Comparison of ENCODE assay signal across 15 mouse cellular contexts in the genomic region with DNA sequence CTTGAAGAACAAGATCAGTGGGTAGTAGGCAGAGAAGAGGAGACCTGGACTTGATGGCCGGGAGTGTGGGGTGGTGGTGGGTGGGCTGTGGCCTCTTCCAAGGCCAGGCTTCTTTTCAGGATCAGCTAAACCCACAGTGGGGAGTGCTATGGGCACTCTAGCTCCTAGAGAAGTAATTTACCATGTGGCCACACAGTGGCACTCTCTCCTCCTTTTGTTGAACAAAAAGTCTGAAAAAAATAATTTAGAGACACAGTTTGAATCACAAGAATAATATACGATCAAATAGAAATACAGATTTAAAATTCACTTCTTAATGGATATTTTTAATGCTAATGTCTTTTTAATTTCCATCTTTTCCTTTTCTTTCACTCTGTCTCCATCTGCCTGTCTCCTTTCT. TPM values are rescaled to one million over a fixed set of nuclear protein-coding genes. Genes with fewer than 3 reads are reported as not detected.
DNase-seq lines count a peak whose midpoint lies in the region; ATAC-seq and TF ChIP-seq lines count a peak whose summit lies in the region.
"Had no signal": no experiment of that assay in that cellular context is flagged by ENCODE, and none has a peak within 500 bp of the region (broad histone marks: within the 10 kb centered on the region; RNA-seq: fewer than 3 reads in every experiment).

No protein-coding gene starts in this region.

- TF ChIP-seq POLR2A in CH12.LX (IDR thresholded peaks at IDR 0.05; ENCODE audit: low read depth, low read length): no peak
- TF ChIP-seq POLR2A in cortical plate, adult 2 months (IDR thresholded peaks at IDR 0.05; ENCODE audit: extremely low read depth, insufficient read depth, low read length): no peak

- dilution Hi-C loops in CH12.LX (cut with MboI; ENCODE audit: extremely low pct_ligation_motif_present, extremely low pct_unique_long_range_greater_than_20kb, low sequenced_read_pairs): no loop called here

- peak; percentile 7 for DNase-seq in lung, postnatal 0 days (ENCODE audit: low spot score)
- no peak for DNase-seq in lung, postnatal 14 days
- DNase-seq in CH12.LX (ENCODE audit: extremely low read depth): no peak
- no peak for DNase-seq in urinary bladder, adult 2 months (ENCODE audit: low spot score)
- DNase-seq: adrenal gland, adult 8-10 months; cerebellum, adult 9-11 months; right cerebral cortex, postnatal 14 days had no signal

- no peaks in the 10 kb centered on the region for H3K79me2 ChIP-seq in CH12.LX (replicated peaks; ENCODE audit: control insufficient read depth, extremely low read depth, insufficient read depth, poor library complexity, severe bottlenecking)

- WGBS in intestine, postnatal 0 days: 43% methylated on average over 2 of the region's 2 CpGs
- WGBS in intestine, embryonic 15.5 days: 42% methylated on average over 2 of the region's 2 CpGs
- WGBS in lung, postnatal 0 days: 47% methylated on average over 2 of the region's 2 CpGs

- no peaks in the 10 kb centered on the region for H3K27me3 ChIP-seq in intestine, postnatal 0 days (replicated peaks; ENCODE audit: control insufficient read depth, insufficient read depth, low read length)
- no peaks in the 10 kb centered on the region for H3K27me3 ChIP-seq in intestine, embryonic 15.5 days (replicated peaks)
- H3K27me3 ChIP-seq in lung, postnatal 0 days (replicated peaks; ENCODE audit: insufficient read depth, low read length): no peaks in the 10 kb centered on the region
- peaks cover 9% of the 10 kb centered on the region for H3K27me3 ChIP-seq in CH12.LX (replicated peaks)

- in situ Hi-C loops in CH12.LX (cut with MboI; ENCODE audit: low pct_ligation_motif_present, low pct_unique_long_range_greater_than_20kb, low sequenced_read_pairs): loop anchor here (5.0 kb wide), 1 partner anchor 36 kb away; no protein-coding TSS in a partner anchor

- H3K4me2 ChIP-seq in intestine, postnatal 0 days (replicated peaks; ENCODE audit: low read depth): no peak overlapping the region
- no peak overlapping the region for H3K4me2 ChIP-seq in intestine, embryonic 15.5 days (replicated peaks)
- H3K4me2 ChIP-seq in lung, postnatal 0 days (replicated peaks; ENCODE audit: low read depth, low read length): no peak overlapping the region
- no peak overlapping the region for H3K4me2 ChIP-seq in CH12.LX (ENCODE audit: insufficient read depth, low read depth, poor library complexity, severe bottlenecking)
- H3K4me2 ChIP-seq: heart, embryonic 15.5 days; limb, embryonic 13.5 days; lung, embryonic 15.5 days had no signal

- no peak overlapping the region for H3K9ac ChIP-seq in intestine, postnatal 0 days (ENCODE audit: low read depth, low read length)
- H3K9ac ChIP-seq in intestine, embryonic 15.5 days: no peak overlapping the region
- no peak overlapping the region for H3K9ac ChIP-seq in lung, postnatal 0 days (replicated peaks; ENCODE audit: low read depth)
- no peak overlapping the region for H3K9ac ChIP-seq in CH12.LX (ENCODE audit: insufficient read depth, low read depth)
- H3K9ac ChIP-seq: heart, embryonic 15.5 days; limb, embryonic 13.5 days; lung, embryonic 15.5 days had no signal

- no peaks in the 10 kb centered on the region for H3K9me3 ChIP-seq in intestine, postnatal 0 days (ENCODE audit: control insufficient read depth)
- no peaks in the 10 kb centered on the region for H3K9me3 ChIP-seq in intestine, embryonic 15.5 days
- no peaks in the 10 kb centered on the region for H3K9me3 ChIP-seq in lung, postnatal 0 days (ENCODE audit: low read length)
- peaks cover 10% of the 10 kb centered on the region for H3K9me3 ChIP-seq in CH12.LX (replicated peaks; ENCODE audit: low read length)
- H3K9me3 ChIP-seq: heart, embryonic 15.5 days; limb, embryonic 13.5 days; lung, embryonic 15.5 days; midbrain, embryonic 10.5 days had no signal

- peak; percentile 56 for TF ChIP-seq CTCF in intestine, postnatal 0 days (IDR thresholded peaks at IDR 0.05; ENCODE audit: low read depth)
- peak; percentile 25; the same call in 1 of the 2 replicates for TF ChIP-seq CTCF in lung, postnatal 0 days (IDR thresholded peaks at IDR 0.05)
- peak in 1 of 2 experiments; percentile 62; a peak in 2 of 4 replicates for TF ChIP-seq CTCF in CH12.LX (conservative IDR thresholded peaks at IDR 0.05 in 1 of 2, IDR thresholded peaks at IDR 0.05 in 1 of 2; ENCODE audit: low read depth in 2 of 2, low read length in 2 of 2)
- peak; percentile 24; the same call in 1 of the 2 replicates for TF ChIP-seq CTCF in cortical plate, adult 2 months (IDR thresholded peaks at IDR 0.05; ENCODE audit: extremely low read depth, insufficient read depth, low read length)

- H3K4me1 ChIP-seq in intestine, postnatal 0 days (replicated peaks; ENCODE audit: control insufficient read depth, insufficient read depth, low read length): no peaks in the 10 kb centered on the region; the same call in 1 of the 2 replicates
- H3K4me1 ChIP-seq in intestine, embryonic 15.5 days (replicated peaks): no peaks in the 10 kb centered on the region
- H3K4me1 ChIP-seq in lung, postnatal 0 days (ENCODE audit: insufficient read depth, low read depth, low read length): no peaks in the 10 kb centered on the region
- peaks cover 10 to 35% of the 10 kb centered on the region in 2 experiments for H3K4me1 ChIP-seq in CH12.LX (ENCODE audit: control insufficient read depth in 1 of 2, insufficient read depth in 2 of 2)
- H3K4me1 ChIP-seq in cortical plate, adult 2 months (ENCODE audit: control insufficient read depth, insufficient read depth, low read length): no peaks in the 10 kb centered on the region
- H3K4me1 ChIP-seq: heart, embryonic 15.5 days; lung, embryonic 15.5 days; midbrain, embryonic 10.5 days had no signal

- ATAC-seq in intestine, postnatal 0 days: no peak
- ATAC-seq in intestine, embryonic 15.5 days: no peak
- ATAC-seq in lung, postnatal 0 days: no peak
- ATAC-seq: hindbrain, embryonic 16.5 days had no signal

- TF ChIP-seq RAD21 in CH12.LX (IDR thresholded peaks at IDR 0.05; ENCODE audit: low read depth, low read length): peak; percentile 48

- no peak overlapping the region for H3K4me3 ChIP-seq in intestine, postnatal 0 days (ENCODE audit: low read depth, low read length)
- no peak overlapping the region for H3K4me3 ChIP-seq in intestine, embryonic 15.5 days (replicated peaks)
- no peak overlapping the region for H3K4me3 ChIP-seq in lung, postnatal 0 days (ENCODE audit: low read depth, low read length)
- H3K4me3 ChIP-seq in CH12.LX (replicated peaks in 1 of 3; ENCODE audit: low read depth in 2 of 3, low read length in 2 of 3, poor library complexity in 1 of 3): no peak overlapping the region
- H3K4me3 ChIP-seq in cortical plate, adult 2 months (ENCODE audit: insufficient read depth, low read length): no peak overlapping the region
- H3K4me3 ChIP-seq: heart, embryonic 15.5 days; limb, embryonic 13.5 days; lung, embryonic 15.5 days; midbrain, embryonic 10.5 days had no signal

- no peak for TF ChIP-seq EP300 in lung, postnatal 0 days (IDR thresholded peaks at IDR 0.05)
- TF ChIP-seq EP300 in CH12.LX (IDR thresholded peaks at IDR 0.05; ENCODE audit: low read length): no peak

- H3K27ac ChIP-seq in intestine, postnatal 0 days (ENCODE audit: low read depth, low read length): no peak overlapping the region
- no peak overlapping the region for H3K27ac ChIP-seq in intestine, embryonic 15.5 days
- no peak overlapping the region for H3K27ac ChIP-seq in lung, postnatal 0 days (ENCODE audit: low read length)
- H3K27ac ChIP-seq in CH12.LX (ENCODE audit: insufficient read depth, low read depth): no peak overlapping the region
- no peak overlapping the region for H3K27ac ChIP-seq in cortical plate, adult 2 months (ENCODE audit: insufficient read depth, low read length)
- H3K27ac ChIP-seq: heart, embryonic 15.5 days; limb, embryonic 13.5 days; lung, embryonic 15.5 days; midbrain, embryonic 10.5 days had no signal

- H3K36me3 ChIP-seq in intestine, postnatal 0 days (ENCODE audit: control insufficient read depth, insufficient read depth): no peaks in the 10 kb centered on the region
- H3K36me3 ChIP-seq in intestine, embryonic 15.5 days: no peaks in the 10 kb centered on the region
- H3K36me3 ChIP-seq in lung, postnatal 0 days (ENCODE audit: insufficient read depth, low read length): no peaks in the 10 kb centered on the region
- no peaks in the 10 kb centered on the region for H3K36me3 ChIP-seq in CH12.LX (replicated peaks in 1 of 2; ENCODE audit: control insufficient read depth in 1 of 2, insufficient read depth in 1 of 2, low read length in 1 of 2)
- H3K36me3 ChIP-seq: heart, embryonic 15.5 days; limb, embryonic 13.5 days; lung, embryonic 15.5 days; midbrain, embryonic 10.5 days had no signal

RNA-seq across cellular contexts. Expression of gene Gfi1b, which starts 6.3 kb away (rescaled TPM):
- 0.34 TPM in 1 of 2 replicates, not detected in the other for polyA plus RNA-seq in intestine, postnatal 0 days (2015; fragmentation: Nextera tagmentation; extraction: Ambion mirVana)
- 1.1 and 1.5 TPM in 2 replicates for polyA plus RNA-seq in intestine, embryonic 15.5 days (2015; fragmentation: Nextera tagmentation; extraction: Ambion mirVana)
- 0.94 and 1.0 TPM in 2 replicates for polyA plus RNA-seq in lung, postnatal 0 days (2015; fragmentation: Nextera tagmentation; extraction: Ambion mirVana)
- total RNA-seq in CH12.LX (2012; rRNA removed): 0.17 TPM in 1 of 2 replicates, not detected in the other
- 0.27 and 0.87 TPM in 2 replicates for total RNA-seq in CH12.LX (2014; rRNA removed)
- 0.19 TPM in 1 of 2 replicates, not detected in the other for polyA plus RNA-seq in CH12.LX (2012; ENCODE audit: insufficient read length, low read depth)
- not detected in 2 replicates for polyA plus RNA-seq in cortical plate, adult 2 months (2012; rRNA removed)
- 0.10 and 0.16 TPM in 2 replicates for polyA plus RNA-seq in urinary bladder, adult 2 months (2012; rRNA removed)
- total RNA-seq: adrenal gland, adult 8-10 months had no signal
- polyA plus RNA-seq: hindbrain, embryonic 16.5 days had no signal

RNA-seq across cellular contexts. Expression of gene Tsc1, which starts 13.0 kb away (rescaled TPM):
- 6.5 and 8.2 TPM in 2 replicates for polyA plus RNA-seq in intestine, postnatal 0 days (2015; fragmentation: Nextera tagmentation; extraction: Ambion mirVana)
- 16.2 and 16.6 TPM in 2 replicates for polyA plus RNA-seq in intestine, embryonic 15.5 days (2015; fragmentation: Nextera tagmentation; extraction: Ambion mirVana)
- polyA plus RNA-seq in lung, postnatal 0 days (2015; fragmentation: Nextera tagmentation; extraction: Ambion mirVana): 7.3 and 8.7 TPM in 2 replicates
- total RNA-seq in CH12.LX (2012; rRNA removed) (8.7 and 9.5 TPM in 2 replicates), CH12.LX (2014; rRNA removed) (7.6 and 8.1 TPM in 2 replicates)
- polyA plus RNA-seq in CH12.LX (2012; ENCODE audit: insufficient read length, low read depth): 12.2 and 13.4 TPM in 2 replicates
- 36.1 and 38.7 TPM in 2 replicates for polyA plus RNA-seq in cortical plate, adult 2 months (2012; rRNA removed)
- 11.3 and 13.6 TPM in 2 replicates for polyA plus RNA-seq in urinary bladder, adult 2 months (2012; rRNA removed)

RNA-seq across cellular contexts. Expression of gene Gtf3c5, which starts 44.5 kb away (rescaled TPM):
- 8.4 and 8.9 TPM in 2 replicates for polyA plus RNA-seq in intestine, postnatal 0 days (2015; fragmentation: Nextera tagmentation; extraction: Ambion mirVana)
- polyA plus RNA-seq in intestine, embryonic 15.5 days (2015; fragmentation: Nextera tagmentation; extraction: Ambion mirVana): 31.8 and 33.8 TPM in 2 replicates
- 15.8 and 18.9 TPM in 2 replicates for polyA plus RNA-seq in lung, postnatal 0 days (2015; fragmentation: Nextera tagmentation; extraction: Ambion mirVana)
- total RNA-seq in CH12.LX (2012; rRNA removed) (12.5 and 15.1 TPM in 2 replicates), CH12.LX (2014; rRNA removed) (8.4 and 8.6 TPM in 2 replicates)
- 27.4 and 30.7 TPM in 2 replicates for polyA plus RNA-seq in CH12.LX (2012; ENCODE audit: insufficient read length, low read depth)
- 20.7 and 23.3 TPM in 2 replicates for polyA plus RNA-seq in cortical plate, adult 2 months (2012; rRNA removed)
- polyA plus RNA-seq in urinary bladder, adult 2 months (2012; rRNA removed): 21.3 and 21.7 TPM in 2 replicates
